Mouse (Mus musculus): Measurements from ENCODE around the gene Ifna2. TPM values are rescaled to one million over a fixed set of nuclear protein-coding genes. Genes with fewer than 3 reads are reported as not detected.

Gene Ifna2
- polyA plus RNA-seq, 1 experiment from 2014 or later, result not detected

DNA sequence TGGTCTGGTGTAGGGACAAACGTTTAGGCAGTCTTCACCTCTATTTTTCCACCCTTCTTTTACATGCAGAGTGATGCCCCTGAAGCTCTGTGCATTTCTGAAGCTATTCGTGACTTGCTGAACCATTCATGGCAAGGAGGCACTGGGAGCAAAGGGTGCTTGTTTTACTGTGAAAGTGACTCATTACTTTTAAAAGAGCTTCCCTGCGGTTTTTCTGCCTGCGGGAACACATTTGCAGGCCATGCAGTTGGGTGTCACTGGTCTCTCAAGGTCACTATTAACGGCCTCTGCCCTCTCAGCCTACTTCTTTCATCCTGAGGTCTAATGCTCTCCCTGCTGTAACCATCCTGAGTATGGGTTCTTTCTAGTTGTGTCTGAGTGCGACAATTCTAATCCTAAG is 13.4 kb upstream of the Ifna2 start:
- Histone ChIP-seq H3K36me3 (no peaks in the 10 kb centered on the region), H3K4me1 (replicated peaks) (no peaks in the 10 kb centered on the region), H3K27ac (no peak overlapping the region), H3K9me3 (no peaks in the 10 kb centered on the region), H3K27me3 (ENCODE audit: insufficient read depth, poor library complexity, severe bottlenecking) (no peaks in the 10 kb centered on the region), H3K4me3 (no peak overlapping the region)
- 66% methylated on average over 6 of the region's 6 CpGs for WGBS
- DNase-seq (ENCODE audit: low spot score), result no peak

DNA sequence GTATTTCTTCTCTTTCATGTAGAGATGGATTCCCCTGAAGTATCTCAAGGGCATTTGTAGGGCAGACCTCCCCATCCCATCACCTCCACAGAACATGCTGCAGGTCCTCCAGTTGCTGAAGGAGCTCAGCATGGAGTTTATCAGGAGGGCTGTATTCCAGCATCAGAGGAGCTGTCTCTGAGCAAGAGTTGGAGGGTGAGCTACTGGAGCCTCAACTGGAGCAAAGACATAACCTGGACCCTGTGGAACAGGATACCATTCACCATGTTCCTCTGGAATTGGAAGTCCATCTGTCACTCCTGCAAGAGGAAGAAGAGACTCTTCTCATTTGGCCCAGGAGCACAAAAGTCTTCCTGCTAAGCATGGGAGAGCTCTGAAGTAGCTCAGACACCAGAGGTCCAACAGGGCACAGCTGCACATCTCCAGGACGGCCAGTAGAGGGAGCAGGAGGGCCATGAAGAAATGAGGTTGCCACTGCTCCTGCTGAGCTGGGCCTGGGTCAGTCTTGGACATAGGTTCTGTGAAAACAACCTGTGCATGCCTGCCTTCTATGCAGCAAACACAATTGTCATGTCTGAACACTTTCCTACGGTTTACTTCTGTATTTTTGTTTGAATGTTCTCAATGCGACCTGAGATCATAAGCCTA is 12.6 kb upstream of the Ifna2 start:
- H3K36me3 ChIP-seq, result no peaks in the 10 kb centered on the region
- H3K27me3 ChIP-seq (ENCODE audit: insufficient read depth, poor library complexity, severe bottlenecking), result no peaks in the 10 kb centered on the region
- no peak overlapping the region for H3K4me3 ChIP-seq
- H3K4me1 ChIP-seq (replicated peaks), result no peaks in the 10 kb centered on the region
- H3K9me3 ChIP-seq, result no peaks in the 10 kb centered on the region
- no peak overlapping the region for H3K27ac ChIP-seq
- DNase-seq (ENCODE audit: low spot score), result peak; percentile 75
- WGBS, result 22% methylated on average over 3 of the region's 3 CpGs

DNA sequence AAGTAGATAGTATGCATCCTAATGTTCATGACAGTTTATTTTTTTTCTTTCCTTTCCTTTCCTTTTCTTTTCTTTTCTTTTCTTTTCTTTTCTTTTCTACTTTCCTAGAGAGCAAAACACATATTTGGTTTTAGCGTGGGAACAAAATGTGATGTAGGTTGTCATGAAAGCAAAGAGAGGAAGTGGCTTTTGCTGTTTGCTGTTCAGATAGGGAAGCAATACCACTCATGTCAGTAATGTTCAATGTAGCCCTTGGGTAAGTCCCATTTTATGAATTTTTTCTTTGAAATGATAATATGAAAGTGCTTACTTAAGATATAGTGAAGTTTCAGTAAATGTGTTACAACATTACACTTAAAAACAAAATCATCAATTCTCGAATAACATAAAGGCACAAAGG is 9.7 kb upstream of the Ifna2 start:
- DNase-seq (ENCODE audit: low spot score), result no peak
- Histone ChIP-seq H3K9me3 (no peaks in the 10 kb centered on the region), H3K27me3 (ENCODE audit: insufficient read depth, poor library complexity, severe bottlenecking) (no peaks in the 10 kb centered on the region), H3K4me1 (replicated peaks) (no peaks in the 10 kb centered on the region), H3K36me3 (no peaks in the 10 kb centered on the region), H3K27ac (no peak overlapping the region), H3K4me3 (no peak overlapping the region)
- WGBS, result 86% methylated on average over 2 of the region's 2 CpGs

DNA sequence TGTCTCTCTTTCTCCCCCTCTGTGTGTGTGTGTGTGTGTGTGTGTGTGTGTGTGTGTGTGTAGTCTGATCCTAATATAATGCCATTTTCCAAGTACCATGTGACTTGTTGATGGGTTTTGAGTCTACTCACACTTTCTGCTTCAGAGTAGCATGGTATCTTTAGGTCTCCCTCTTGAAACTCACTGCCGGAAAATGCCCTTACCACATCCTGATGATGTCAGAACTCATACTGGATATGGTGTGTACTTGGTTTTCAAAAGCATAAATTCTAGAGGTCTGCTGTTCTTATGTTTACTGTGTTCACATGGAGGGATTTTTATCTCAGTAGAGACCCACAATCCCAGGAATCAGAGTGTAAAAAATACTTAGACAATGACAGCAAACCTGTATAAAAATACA is 8.8 kb upstream of the Ifna2 start:
- Histone ChIP-seq H3K36me3 (no peaks in the 10 kb centered on the region), H3K27ac (no peak overlapping the region), H3K27me3 (ENCODE audit: insufficient read depth, poor library complexity, severe bottlenecking) (no peaks in the 10 kb centered on the region), H3K4me3 (no peak overlapping the region), H3K4me1 (replicated peaks) (no peaks in the 10 kb centered on the region), H3K9me3 (no peaks in the 10 kb centered on the region)
- WGBS, result 95% methylated on average over 1 of the region's 1 CpGs
- DNase-seq (ENCODE audit: low spot score), result no peak

DNA sequence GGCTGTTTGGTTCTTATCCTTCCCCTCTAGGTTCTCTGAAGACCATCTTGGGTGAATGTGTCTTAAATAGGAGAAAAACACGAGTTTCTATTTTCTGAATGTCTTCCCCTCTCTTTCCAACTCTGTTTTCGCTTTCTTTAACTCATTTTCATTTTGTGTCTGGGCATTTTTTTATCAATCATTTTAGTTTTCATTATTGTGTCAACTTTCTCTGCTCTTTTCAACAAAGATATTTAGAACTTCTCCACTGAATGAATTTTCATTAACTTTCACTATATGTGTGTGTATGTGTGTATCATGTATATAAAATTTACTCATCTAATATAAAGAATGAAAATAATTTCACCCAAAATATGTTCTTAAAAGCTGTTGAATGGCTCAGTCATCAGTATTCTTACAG is 7.5 kb upstream of the Ifna2 start, which contains the start of gene Ifnab:
Ifnab (minus strand) TSS at position 101 of the 400 bp plus-strand sequence.
- Histone ChIP-seq H3K36me3 (no peaks in the 10 kb centered on the region), H3K27ac (no peak within 1 kb of the TSS), H3K9me3 (no peaks in the 10 kb centered on the region), H3K4me3 (no peak within 1 kb of the TSS), H3K4me1 (replicated peaks) (no peaks in the 10 kb centered on the region), H3K27me3 (ENCODE audit: insufficient read depth, poor library complexity, severe bottlenecking) (no peaks in the 10 kb centered on the region)
- no peak for DNase-seq (ENCODE audit: low spot score)
- 71% methylated on average over 2 of the region's 2 CpGs for WGBS

DNA sequence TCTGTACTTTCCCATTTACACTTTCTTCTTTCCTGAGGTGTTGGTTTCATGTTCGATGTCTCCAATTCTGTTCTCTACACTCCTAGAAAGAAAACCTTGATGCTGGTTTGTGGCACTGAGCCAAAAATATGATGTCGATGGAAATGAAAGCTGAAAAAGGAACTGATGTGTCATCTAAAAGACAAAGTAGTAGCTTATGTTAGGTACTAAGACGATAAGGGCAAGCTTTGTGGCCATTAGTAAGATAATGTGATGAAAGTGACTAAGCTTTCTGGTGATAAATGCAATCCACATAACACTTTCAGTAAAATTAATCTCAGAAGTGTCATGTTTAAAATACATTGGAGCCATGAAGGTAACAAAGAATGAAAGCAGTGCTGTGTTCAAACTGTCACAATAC is 2.4 kb downstream of the Ifna2 start:
- DNase-seq (ENCODE audit: low spot score), result no peak
- Histone ChIP-seq H3K36me3 (no peaks in the 10 kb centered on the region), H3K4me1 (replicated peaks) (no peaks in the 10 kb centered on the region), H3K4me3 (no peak overlapping the region), H3K27ac (no peak overlapping the region), H3K9me3 (no peaks in the 10 kb centered on the region), H3K27me3 (ENCODE audit: insufficient read depth, poor library complexity, severe bottlenecking) (no peaks in the 10 kb centered on the region)
- 87% methylated on average over 3 of the region's 3 CpGs for WGBS

DNA sequence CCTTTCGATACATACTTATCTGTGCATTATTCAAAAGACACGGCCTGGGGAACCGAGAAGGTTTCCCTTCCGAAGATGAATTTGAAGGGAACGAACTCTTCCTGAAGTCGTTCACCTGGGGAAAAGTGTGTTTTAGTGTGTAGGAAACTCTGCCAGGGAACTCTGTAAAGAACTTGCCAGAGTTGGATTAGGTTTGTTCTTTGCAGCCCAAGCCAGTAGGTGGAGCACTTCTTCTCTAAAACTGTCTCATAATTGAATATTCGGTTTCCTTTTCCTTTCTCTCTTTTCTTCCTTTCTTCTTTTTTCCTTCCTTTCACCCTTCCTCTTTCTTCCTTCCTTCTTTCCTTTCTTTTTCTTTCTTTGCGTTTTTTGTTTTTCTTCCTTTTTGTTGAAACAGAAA is 3.4 kb downstream of the Ifna2 start:
- Histone ChIP-seq H3K9me3 (no peaks in the 10 kb centered on the region), H3K27me3 (ENCODE audit: insufficient read depth, poor library complexity, severe bottlenecking) (no peaks in the 10 kb centered on the region), H3K4me1 (replicated peaks) (no peaks in the 10 kb centered on the region), H3K36me3 (no peaks in the 10 kb centered on the region), H3K27ac (no peak overlapping the region), H3K4me3 (no peak overlapping the region)
- DNase-seq (ENCODE audit: low spot score), result no peak
- WGBS, result 56% methylated on average over 8 of the region's 8 CpGs

DNA sequence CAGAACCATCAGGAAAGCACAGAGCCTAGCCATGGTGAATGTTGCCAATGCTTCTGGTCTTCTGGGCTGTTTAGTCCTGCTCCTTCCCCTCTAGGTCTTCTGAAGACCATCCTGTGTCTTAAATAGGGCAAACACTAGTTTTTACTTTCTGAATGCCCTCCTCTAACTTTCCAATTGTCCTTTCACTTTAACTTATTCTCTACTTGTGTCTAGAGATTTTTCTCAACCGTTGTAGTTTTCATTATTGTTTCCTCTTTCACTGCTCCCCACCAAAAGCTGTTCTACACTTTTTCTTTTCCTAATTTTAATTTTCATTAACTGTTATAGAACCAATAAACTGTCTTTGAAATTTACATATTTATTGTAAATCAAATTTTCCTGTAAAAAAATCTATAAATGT is 6.9 kb downstream of the Ifna2 start, which contains the start of gene Ifna16:
Ifna16 (minus strand) TSS at position 101 of the 400 bp plus-strand sequence.
- no peak for DNase-seq (ENCODE audit: low spot score)
- no peaks in the 10 kb centered on the region for H3K4me1 ChIP-seq (replicated peaks)
- no peaks in the 10 kb centered on the region for H3K27me3 ChIP-seq (ENCODE audit: insufficient read depth, poor library complexity, severe bottlenecking)
- H3K4me3 ChIP-seq, result no peak within 1 kb of the TSS
- H3K9me3 ChIP-seq, result no peaks in the 10 kb centered on the region
- H3K27ac ChIP-seq, result no peak within 1 kb of the TSS
- no peaks in the 10 kb centered on the region for H3K36me3 ChIP-seq
- WGBS, result 79% methylated on average over 1 of the region's 1 CpGs

DNA sequence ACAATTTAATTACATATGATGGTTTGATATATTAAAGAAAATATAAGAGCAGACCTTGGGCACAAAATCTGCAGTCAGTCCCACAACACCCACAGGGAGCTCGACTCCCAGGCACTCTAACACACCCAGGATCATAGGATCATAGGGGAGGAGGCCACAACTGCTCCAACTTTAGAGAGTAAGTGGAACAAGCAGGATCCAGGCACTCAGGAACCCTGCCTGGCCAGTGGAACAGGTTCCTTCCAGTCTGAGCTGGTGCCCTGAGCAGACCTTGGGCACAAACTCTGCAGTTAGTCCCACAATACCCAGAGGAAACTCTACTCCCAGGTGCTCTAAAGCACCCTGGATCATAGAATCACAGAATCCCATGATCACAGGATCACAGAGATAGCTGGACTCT is 28.3 kb downstream of the Ifna2 start:
- Histone ChIP-seq H3K4me3 (no peak overlapping the region), H3K36me3 (no peaks in the 10 kb centered on the region), H3K4me1 (replicated peaks) (no peaks in the 10 kb centered on the region), H3K27ac (no peak overlapping the region), H3K9me3 (0 out of 2 replicates have a peak, but pooled peaks cover 3% of the 10 kb centered on the region), H3K27me3 (ENCODE audit: insufficient read depth, poor library complexity, severe bottlenecking) (no peaks in the 10 kb centered on the region)
- WGBS, result 59% methylated on average over 1 of the region's 1 CpGs
- DNase-seq (ENCODE audit: low spot score), result no peak

DNA sequence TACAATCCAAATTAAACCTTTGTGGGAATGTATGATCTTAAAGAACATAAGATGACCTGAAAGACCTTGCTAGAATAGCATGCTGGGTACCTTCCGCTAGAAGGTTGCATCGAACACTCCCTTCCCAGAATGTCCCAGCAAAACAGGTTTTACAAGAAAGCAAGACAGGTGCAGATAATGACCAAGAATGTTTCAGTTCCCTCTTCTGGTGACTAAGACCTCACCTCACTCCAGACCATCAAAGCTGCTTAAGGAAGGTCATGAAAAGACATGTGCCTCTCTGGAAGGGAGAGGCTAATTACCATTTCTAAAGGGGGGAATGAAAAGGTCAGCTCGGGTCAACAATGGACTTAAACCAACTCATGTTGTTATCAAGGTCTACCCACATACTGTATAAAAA is 30.1 kb downstream of the Ifna2 start:
- Histone ChIP-seq H3K27ac (no peak overlapping the region), H3K4me1 (replicated peaks) (no peaks in the 10 kb centered on the region), H3K27me3 (ENCODE audit: insufficient read depth, poor library complexity, severe bottlenecking) (no peaks in the 10 kb centered on the region), H3K9me3 (0 out of 2 replicates have a peak, but pooled peaks cover 3% of the 10 kb centered on the region), H3K4me3 (no peak overlapping the region), H3K36me3 (no peaks in the 10 kb centered on the region)
- no peak for DNase-seq (ENCODE audit: low spot score)
- WGBS, result 78% methylated on average over 3 of the region's 3 CpGs

DNA sequence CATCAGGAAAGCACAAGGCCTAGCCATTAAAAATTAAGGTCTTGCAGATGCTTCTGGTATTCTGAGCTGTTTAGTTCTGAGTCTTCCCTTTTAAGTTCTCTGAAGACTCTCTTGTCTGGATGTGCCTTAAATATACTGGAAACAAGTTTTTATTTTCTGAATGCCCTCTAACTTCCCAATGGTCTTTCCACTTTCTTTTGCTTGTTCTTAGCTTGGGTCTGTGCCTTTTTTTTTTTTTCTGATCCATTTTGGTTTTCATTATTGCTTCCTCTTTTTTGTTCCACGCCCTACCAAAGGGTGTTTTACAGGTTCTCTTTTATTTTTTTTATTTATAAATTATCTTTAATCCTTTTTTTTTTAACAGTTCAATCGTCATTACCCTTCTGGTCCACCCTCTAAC is 39.4 kb downstream of the Ifna2 start, which contains the start of gene Ifna13:
Ifna13 (minus strand) TSS at position 101 of the 400 bp plus-strand sequence.
- Histone ChIP-seq H3K36me3 (no peaks in the 10 kb centered on the region), H3K27ac (no peak within 1 kb of the TSS), H3K4me1 (replicated peaks) (no peaks in the 10 kb centered on the region), H3K9me3 (no peaks in the 10 kb centered on the region), H3K27me3 (ENCODE audit: insufficient read depth, poor library complexity, severe bottlenecking) (no peaks in the 10 kb centered on the region), H3K4me3 (no peak within 1 kb of the TSS)
- DNase-seq (ENCODE audit: low spot score), result no peak
- 67% methylated on average over 2 of the region's 2 CpGs for WGBS

DNA sequence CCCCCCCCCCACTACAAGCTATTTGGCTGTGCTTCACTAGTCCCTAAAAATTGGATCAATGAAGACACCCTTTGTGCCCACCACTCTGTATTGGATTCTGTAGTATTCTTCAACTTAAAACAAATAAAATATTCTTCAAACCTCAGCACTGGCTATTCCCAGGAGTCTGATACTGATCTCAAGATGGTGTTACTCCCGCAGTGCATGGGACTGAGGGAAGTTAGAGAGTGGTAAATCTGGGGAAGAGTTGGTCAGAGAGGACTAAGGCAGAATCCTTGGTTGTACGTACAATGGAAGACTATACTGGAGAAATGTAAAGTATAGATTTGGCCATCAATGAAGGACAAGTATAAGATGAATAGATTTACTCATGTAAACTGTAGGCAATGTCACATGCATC is 41.2 kb downstream of the Ifna2 start:
- no peak for DNase-seq (ENCODE audit: low spot score)
- 37% methylated on average over 2 of the region's 2 CpGs for WGBS
- no peak overlapping the region for H3K27ac ChIP-seq

DNA sequence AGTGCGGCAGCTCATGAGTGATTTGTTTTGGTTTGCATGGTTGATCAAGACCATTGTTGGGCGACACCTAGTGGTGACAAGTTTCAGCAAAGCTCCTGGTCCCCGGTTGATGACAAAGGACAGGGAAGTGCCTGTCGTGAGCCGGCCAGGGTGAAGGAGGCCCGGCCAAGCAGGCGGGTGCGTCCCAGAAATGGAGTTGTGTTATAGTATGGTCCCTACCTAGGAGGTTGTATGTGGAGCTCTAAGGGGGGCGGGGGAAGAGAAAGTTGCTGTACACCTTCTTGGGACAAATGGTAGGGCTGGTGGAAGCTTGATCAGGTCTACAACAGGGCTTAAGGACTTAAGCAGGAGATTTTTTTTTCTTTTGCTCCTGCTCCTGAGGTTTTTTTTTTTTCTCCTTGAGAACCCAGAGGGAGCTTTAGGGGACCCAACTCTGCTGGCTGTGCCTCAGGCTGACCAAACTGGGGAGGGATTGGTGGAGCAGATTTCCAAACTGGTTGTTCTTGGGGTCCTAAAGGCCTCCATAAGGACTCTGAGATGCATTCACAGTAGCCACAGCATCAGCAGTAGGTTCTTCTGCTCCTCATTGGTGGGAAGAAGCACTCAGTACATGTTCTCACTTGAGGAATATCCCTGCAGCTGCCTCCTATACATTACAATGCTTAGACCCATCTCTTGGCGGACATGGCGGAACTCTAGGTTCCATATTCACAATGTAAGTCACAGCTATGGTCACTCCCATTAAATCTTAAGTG is 42.5 kb downstream of the Ifna2 start:
- 19% methylated on average over 11 of the region's 11 CpGs for WGBS
- Histone ChIP-seq H3K9me3 (no peaks in the 10 kb centered on the region), H3K36me3 (no peaks in the 10 kb centered on the region), H3K27me3 (ENCODE audit: insufficient read depth, poor library complexity, severe bottlenecking) (no peaks in the 10 kb centered on the region), H3K4me3 (peak overlapping the region; percentile 38), H3K27ac (no peak overlapping the region), H3K4me1 (replicated peaks) (no peaks in the 10 kb centered on the region)
- peak; percentile 88 for DNase-seq (ENCODE audit: low spot score)

More for the DNA sequence above, 41.2 kb downstream of the Ifna2 start:
- no peaks in the 10 kb centered on the region for H3K36me3 ChIP-seq
- H3K4me1 ChIP-seq (replicated peaks), result no peaks in the 10 kb centered on the region
- H3K27me3 ChIP-seq (ENCODE audit: insufficient read depth, poor library complexity, severe bottlenecking), result no peaks in the 10 kb centered on the region
- H3K4me3 ChIP-seq, result no peak overlapping the region
- H3K9me3 ChIP-seq, result no peaks in the 10 kb centered on the region
